Mouse (Mus musculus): ENCODE measurements around the gene Osbpl10. TPM values are rescaled to one million over a fixed set of nuclear protein-coding genes. Genes with fewer than 3 reads are reported as not detected.

Osbpl10 gene
- polyA plus RNA-seq, 1 experiment from 2014 or later: 1.4 TPM

DNA sequence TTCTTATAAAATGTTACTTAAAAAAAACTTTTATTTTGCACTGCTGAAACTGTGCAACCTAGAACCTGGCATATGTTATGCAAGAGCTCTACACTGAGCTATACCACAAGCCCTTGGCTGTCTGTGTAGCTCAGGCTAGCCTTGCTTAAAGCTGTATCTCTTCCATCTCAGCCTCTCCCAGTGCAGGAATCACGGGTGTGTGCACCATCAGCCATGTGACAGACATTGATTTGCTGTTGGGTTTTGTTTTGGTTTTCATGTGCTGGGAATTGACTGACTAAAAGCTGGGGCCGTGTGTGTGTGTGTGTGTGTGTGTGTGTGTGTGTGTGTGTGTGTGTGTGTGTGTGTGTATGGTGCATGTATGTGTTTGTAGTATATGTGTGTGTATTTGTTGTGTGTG, 155.6 kb downstream of the Osbpl10 start:
- ATAC-seq (ENCODE audit: low FRiP score, low TSS enrichment) (no peak), DNase-seq (ENCODE audit: low spot score) (no peak)
- Histone ChIP-seq H3K9me3 (ENCODE audit: control insufficient read depth, low read length) (no peaks in the 10 kb centered on the region), H3K27ac (replicated peaks) (no peak overlapping the region), H3K27me3 (ENCODE audit: control insufficient read depth, insufficient read depth, low read length) (no peaks in the 10 kb centered on the region), H3K4me3 (ENCODE audit: low read depth, low read length) (no peak overlapping the region), H3K36me3 (ENCODE audit: control insufficient read depth, insufficient read depth, low read length) (no peaks in the 10 kb centered on the region), H3K4me2 (replicated peaks; ENCODE audit: low read depth) (no peak overlapping the region), H3K4me1 (replicated peaks; ENCODE audit: control insufficient read depth, insufficient read depth) (no peaks in the 10 kb centered on the region), H3K9ac (ENCODE audit: low read length) (no peak overlapping the region)
- TF ChIP-seq CTCF (IDR thresholded peaks at IDR 0.05; ENCODE audit: low read depth) (no peak), EP300 (optimal IDR thresholded peaks at IDR 0.05) (no peak)
- 55% methylated on average over 2 of the region's 2 CpGs for WGBS

DNA sequence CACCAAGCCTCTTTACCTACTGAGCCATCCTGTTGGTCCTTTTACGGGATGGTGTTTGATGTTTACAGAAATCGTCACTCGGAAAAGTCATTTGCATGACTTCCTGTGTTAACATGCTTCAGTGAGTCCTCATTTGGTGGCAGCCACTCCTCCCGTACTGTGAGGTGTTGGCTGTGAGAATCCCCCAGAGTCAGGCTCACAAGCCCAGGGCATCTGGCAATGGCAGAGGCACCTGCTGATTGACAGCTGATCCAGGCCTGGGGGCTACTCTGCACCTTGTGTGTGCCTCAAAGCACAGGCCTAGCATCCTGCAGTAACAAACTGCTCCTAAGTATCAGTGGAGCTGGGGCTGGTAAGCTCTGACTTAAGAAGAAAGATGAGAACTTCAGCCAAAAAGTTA, 156.4 kb downstream of the Osbpl10 start:
- Histone ChIP-seq H3K9me3 (ENCODE audit: control insufficient read depth, low read length) (no peaks in the 10 kb centered on the region), H3K4me2 (replicated peaks; ENCODE audit: low read depth) (no peak overlapping the region), H3K27me3 (ENCODE audit: control insufficient read depth, insufficient read depth, low read length) (no peaks in the 10 kb centered on the region), H3K9ac (ENCODE audit: low read length) (no peak overlapping the region), H3K36me3 (ENCODE audit: control insufficient read depth, insufficient read depth, low read length) (no peaks in the 10 kb centered on the region), H3K4me3 (ENCODE audit: low read depth, low read length) (no peak overlapping the region), H3K27ac (replicated peaks) (no peak overlapping the region), H3K4me1 (replicated peaks; ENCODE audit: control insufficient read depth, insufficient read depth) (no peaks in the 10 kb centered on the region)
- ATAC-seq (ENCODE audit: low FRiP score, low TSS enrichment) (no peak), DNase-seq (ENCODE audit: low spot score) (no peak)
- 50% methylated on average over 4 of the region's 4 CpGs for WGBS
- TF ChIP-seq EP300 (optimal IDR thresholded peaks at IDR 0.05) (no peak), CTCF (IDR thresholded peaks at IDR 0.05; ENCODE audit: low read depth) (no peak)

DNA sequence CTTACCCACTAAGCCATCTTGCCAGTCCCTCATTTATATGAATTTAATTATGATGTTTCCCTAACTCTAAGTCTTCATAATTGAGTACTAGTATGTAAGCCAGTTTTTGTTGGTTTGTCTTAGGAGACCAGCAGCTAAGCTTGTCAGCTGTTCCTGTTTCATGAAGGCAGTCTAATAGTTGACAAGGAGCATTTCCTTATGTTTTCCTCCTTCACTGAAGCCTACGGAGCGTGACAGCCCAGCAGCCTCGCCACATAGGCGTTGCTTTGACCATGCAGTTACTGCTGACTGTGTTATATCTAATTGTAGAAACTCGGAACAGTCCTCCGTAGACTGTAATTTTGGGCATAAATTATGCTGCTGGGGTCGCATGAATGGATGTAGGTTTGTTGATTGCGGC, 157.0 kb downstream of the Osbpl10 start:
- H3K4me1 ChIP-seq (replicated peaks; ENCODE audit: control insufficient read depth, insufficient read depth): no peaks in the 10 kb centered on the region
- TF ChIP-seq CTCF (IDR thresholded peaks at IDR 0.05; ENCODE audit: low read depth) (no peak), EP300 (optimal IDR thresholded peaks at IDR 0.05) (no peak)
- DNase-seq (ENCODE audit: low spot score) (no peak), ATAC-seq (ENCODE audit: low FRiP score, low TSS enrichment) (no peak)
- H3K36me3 ChIP-seq (ENCODE audit: control insufficient read depth, insufficient read depth, low read length): no peaks in the 10 kb centered on the region
- H3K9me3 ChIP-seq (ENCODE audit: control insufficient read depth, low read length): no peaks in the 10 kb centered on the region
- WGBS: 63% methylated on average over 8 of the region's 8 CpGs
- H3K4me2 ChIP-seq (replicated peaks; ENCODE audit: low read depth): no peak overlapping the region
- H3K9ac ChIP-seq (ENCODE audit: low read length): no peak overlapping the region
- no peak overlapping the region for H3K27ac ChIP-seq (replicated peaks)
- H3K27me3 ChIP-seq (ENCODE audit: control insufficient read depth, insufficient read depth, low read length): no peaks in the 10 kb centered on the region
- no peak overlapping the region for H3K4me3 ChIP-seq (ENCODE audit: low read depth, low read length)

DNA sequence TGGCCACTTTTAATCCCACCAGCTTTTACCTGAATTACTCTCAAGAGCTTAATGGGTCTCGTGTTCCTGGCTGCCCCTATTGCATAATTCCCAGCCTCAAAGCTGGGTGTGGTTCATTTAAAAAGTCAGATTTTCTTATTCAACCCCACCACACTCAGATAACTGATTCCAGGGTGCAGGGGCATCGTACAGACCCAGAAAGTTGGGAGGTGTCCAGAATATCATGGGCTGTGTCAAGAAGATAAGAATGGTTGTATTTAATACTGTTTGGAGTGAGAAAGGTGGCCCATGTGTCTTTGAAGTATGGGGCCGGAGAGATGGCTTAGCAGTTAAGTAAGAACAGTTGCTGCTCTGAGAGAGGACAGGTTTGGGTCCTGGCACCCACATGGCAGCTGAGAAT, 159.5 kb downstream of the Osbpl10 start:
- TF ChIP-seq CTCF (IDR thresholded peaks at IDR 0.05; ENCODE audit: low read depth): no peak
- no peak for TF ChIP-seq EP300 (optimal IDR thresholded peaks at IDR 0.05)
- Histone ChIP-seq H3K4me3 (ENCODE audit: low read depth, low read length) (no peak overlapping the region), H3K36me3 (ENCODE audit: control insufficient read depth, insufficient read depth, low read length) (no peaks in the 10 kb centered on the region), H3K4me2 (replicated peaks; ENCODE audit: low read depth) (no peak overlapping the region), H3K27me3 (ENCODE audit: control insufficient read depth, insufficient read depth, low read length) (no peaks in the 10 kb centered on the region), H3K27ac (replicated peaks) (no peak overlapping the region), H3K9me3 (ENCODE audit: control insufficient read depth, low read length) (no peaks in the 10 kb centered on the region), H3K4me1 (replicated peaks; ENCODE audit: control insufficient read depth, insufficient read depth) (no peaks in the 10 kb centered on the region), H3K9ac (ENCODE audit: low read length) (no peak overlapping the region)
- 49% methylated on average over 3 of the region's 3 CpGs for WGBS
- ATAC-seq (ENCODE audit: low FRiP score, low TSS enrichment) (no peak), DNase-seq (ENCODE audit: low spot score) (no peak)

DNA sequence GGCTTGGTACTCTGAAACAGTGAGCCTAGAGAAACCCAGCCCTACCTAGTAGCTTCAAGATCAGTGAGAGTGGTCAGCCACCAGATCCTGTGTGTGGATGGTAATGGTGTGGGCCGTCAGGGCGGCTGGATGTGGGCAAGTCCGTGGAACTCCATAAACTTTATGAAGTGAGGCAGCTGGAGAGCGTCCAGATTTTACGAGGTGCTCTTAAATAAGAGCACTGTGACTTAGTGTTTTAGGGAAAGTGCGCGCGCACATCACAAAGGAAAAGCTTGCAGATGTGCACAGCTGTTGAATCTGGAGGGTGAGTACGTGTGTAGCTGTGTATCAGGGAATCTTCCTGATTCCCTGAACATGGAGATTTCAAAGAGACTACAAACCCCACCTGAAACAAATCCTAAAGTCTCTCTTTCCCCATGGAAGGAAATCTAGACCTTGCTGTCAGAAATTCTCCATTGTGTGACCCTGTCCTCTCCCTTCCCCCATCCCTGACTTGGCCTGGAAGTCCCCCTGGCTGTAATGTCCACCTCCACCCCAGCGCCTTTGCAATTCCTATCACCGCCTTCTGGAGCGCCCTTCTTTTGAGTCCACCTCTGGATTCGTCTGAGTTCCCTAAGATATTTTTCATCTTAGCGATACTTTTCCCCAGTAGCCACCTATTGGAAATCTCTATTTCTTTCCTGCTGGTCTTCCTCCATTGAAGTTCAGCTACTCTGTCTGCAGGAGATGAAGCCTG, 161.4 kb downstream of the Osbpl10 start:
- Histone ChIP-seq H3K4me2 (replicated peaks; ENCODE audit: low read depth) (no peak overlapping the region), H3K27ac (replicated peaks) (no peak overlapping the region), H3K9ac (ENCODE audit: low read length) (no peak overlapping the region), H3K4me3 (ENCODE audit: low read depth, low read length) (no peak overlapping the region), H3K9me3 (ENCODE audit: control insufficient read depth, low read length) (no peaks in the 10 kb centered on the region), H3K36me3 (ENCODE audit: control insufficient read depth, insufficient read depth, low read length) (no peaks in the 10 kb centered on the region), H3K27me3 (ENCODE audit: control insufficient read depth, insufficient read depth, low read length) (no peaks in the 10 kb centered on the region), H3K4me1 (replicated peaks; ENCODE audit: control insufficient read depth, insufficient read depth) (no peaks in the 10 kb centered on the region)
- ATAC-seq (ENCODE audit: low FRiP score, low TSS enrichment) (no peak), DNase-seq (ENCODE audit: low spot score) (no peak)
- 64% methylated on average over 14 of the region's 14 CpGs for WGBS
- TF ChIP-seq CTCF (IDR thresholded peaks at IDR 0.05; ENCODE audit: low read depth) (peak; percentile 35), EP300 (optimal IDR thresholded peaks at IDR 0.05) (no peak)

DNA sequence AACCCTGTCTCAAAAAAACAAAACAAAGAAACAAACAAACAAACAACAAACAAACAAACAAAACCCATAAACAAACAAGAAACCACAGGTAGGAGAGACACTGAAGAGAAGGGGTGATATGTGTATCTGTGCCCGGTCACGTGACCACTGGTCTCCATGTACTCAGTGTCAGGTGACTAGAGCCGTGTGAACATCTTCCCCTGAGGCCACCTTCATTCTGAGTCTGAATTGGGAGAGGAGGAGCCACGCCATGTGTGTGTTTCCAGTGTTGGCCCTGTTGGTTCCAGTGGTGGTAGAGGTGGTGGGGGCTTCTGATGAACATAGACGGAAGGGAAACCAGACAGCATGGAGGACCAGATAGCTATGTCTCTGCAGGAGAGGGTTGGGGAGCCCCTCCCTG, 168.8 kb downstream of the Osbpl10 start:
- H3K4me2 ChIP-seq (replicated peaks; ENCODE audit: low read depth): no peak overlapping the region
- no peaks in the 10 kb centered on the region for H3K9me3 ChIP-seq (ENCODE audit: control insufficient read depth, low read length)
- H3K9ac ChIP-seq (ENCODE audit: low read length): no peak overlapping the region
- no peaks in the 10 kb centered on the region for H3K27me3 ChIP-seq (ENCODE audit: control insufficient read depth, insufficient read depth, low read length)
- WGBS: 96% methylated on average over 5 of the region's 5 CpGs
- H3K4me1 ChIP-seq (replicated peaks; ENCODE audit: control insufficient read depth, insufficient read depth): no peaks in the 10 kb centered on the region
- no peak overlapping the region for H3K4me3 ChIP-seq (ENCODE audit: low read depth, low read length)
- ATAC-seq (ENCODE audit: low FRiP score, low TSS enrichment) (no peak), DNase-seq (ENCODE audit: low spot score) (no peak)
- no peaks in the 10 kb centered on the region for H3K36me3 ChIP-seq (ENCODE audit: control insufficient read depth, insufficient read depth, low read length)
- no peak overlapping the region for H3K27ac ChIP-seq (replicated peaks)
- TF ChIP-seq CTCF (IDR thresholded peaks at IDR 0.05; ENCODE audit: low read depth) (no peak), EP300 (optimal IDR thresholded peaks at IDR 0.05) (no peak)

Measured in stomach, postnatal 0 days (tissue).